Mouse (Mus musculus) MN1 (cell line): ENCODE measurements around the gene Zc3h12a.

Experiments used
- DNase-seq: peaks from one replicate; pipeline ENCODE4 v3.0.0-alpha.2; 2016; ENCODE audit warnings: low spot score

Gene Zc3h12a

DNA sequence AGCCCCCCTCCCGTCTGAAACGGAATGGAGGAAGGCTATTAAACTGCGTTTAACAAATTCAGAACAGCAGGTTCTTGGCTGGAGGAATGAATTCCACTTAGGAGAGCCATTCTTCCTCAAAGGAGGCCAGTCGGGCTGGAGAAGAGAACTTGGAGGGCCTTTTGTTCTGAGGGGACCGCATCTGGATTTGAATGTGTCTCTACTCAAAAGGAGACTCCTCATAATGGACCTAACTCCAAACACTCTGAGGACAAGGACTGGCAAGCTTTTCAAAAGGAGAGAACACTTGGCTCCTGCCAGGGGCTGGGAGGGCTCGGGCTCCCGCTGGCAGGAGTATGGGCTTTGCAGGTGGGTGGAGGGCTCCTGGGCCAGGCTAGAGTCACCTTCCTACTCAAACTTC is 17.0 kb upstream of the Zc3h12a start:
- DNase-seq, result no peak

DNA sequence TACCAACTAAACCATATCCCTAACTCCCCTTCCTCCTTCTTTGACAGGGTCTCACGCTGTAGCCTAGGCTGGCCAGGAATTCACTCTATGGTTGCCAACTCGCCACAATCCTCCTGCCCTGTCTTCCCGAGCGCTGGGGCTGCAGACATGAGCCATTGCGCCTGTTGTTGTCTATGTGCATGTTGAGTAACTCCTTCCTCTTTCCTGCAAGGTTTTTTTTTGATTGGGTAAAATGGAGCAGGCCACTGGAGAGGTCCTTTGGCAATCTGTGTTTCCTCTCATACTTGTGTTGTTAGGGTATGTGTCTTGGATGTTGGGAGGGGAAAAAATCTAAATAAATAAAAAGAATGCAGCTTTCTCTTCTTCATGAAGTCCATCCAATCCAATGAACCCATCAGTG is 16.6 kb upstream of the Zc3h12a start:
- DNase-seq, result no peak

DNA sequence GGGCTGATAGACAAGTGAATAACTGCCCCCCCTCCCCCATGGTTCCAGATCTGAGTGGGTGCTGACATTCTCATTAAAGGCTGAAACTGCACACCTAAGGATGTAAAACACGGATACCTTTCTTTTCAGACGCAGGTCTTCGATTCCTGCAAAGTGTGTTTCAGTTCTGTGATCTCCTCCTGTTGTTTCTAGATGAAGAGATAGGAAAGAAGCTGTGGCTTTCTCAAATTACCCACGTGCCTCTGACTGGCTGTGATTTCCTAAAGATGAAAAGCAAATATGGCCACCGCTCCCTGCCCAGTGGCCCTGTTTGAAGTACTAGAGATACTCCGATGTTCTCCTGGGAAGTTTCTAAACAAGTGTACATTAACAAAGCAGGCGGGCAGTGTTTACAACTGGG is 10.7 kb upstream of the Zc3h12a start:
- DNase-seq, result no peak

DNA sequence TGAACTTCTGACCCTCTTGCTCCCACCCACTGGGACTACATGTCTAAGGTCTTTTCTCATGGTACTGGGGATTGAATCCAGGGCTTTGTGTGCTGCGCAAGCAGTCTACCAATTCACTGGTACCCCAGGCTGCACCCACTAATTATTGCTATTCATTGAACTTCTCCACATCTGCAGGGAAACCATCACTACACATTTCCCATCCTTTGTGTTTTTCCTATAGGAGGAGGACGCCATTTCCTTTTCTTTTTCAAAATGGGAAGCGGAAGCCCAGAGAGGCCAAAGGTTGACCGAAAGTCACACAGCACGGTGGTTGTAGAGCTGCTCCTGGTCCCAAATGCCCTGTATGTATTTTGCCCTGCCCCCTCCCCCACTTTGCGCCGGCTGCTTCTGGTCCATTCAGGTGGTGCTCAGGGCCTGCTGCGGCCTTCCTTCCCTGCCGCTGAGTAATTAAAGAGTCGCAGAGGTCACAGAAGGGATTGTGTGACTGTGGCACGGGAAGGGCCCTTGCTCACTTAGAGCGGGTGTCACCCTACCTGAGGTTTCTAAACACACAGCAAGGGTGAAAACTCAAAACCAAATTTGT is 8.8 kb upstream of the Zc3h12a start:
- no peak for DNase-seq

DNA sequence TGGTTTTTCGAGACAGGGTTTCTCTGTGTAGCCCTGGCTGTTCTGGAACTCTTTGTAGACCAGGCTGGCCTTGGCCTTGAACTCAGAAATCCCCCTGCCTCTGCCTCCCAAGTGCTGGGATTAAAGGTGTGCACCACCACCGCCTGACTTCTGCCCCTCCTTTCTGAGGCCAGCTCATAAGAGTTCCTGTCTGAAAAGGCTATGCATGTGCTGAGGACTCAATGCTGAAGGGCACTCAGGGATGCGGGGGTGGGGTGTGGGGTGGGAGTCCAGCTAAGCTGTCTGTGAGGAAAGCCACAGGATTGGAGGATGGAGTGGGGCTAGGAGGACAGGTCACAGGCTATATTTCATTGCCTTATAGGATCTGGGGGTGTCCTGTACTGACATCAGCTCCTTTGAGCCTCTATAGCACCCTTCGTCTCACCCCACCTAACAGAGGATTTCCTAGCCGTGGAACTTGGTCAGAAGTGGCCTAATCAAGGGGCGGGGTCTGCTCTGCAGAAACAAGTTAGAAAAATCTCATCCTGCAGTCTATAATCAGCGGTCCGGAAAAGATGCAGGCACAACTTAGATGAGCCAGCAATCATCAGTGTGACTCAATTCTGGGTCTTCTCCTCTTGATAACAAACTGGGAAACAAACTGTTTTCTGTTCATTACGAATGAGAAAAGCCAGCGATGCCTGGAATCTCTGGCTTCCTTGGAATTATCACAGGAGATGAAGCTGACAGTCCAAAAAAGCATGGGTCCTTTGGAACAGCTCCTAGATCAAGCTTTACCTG is 7.6 kb upstream of the Zc3h12a start:
- no peak for DNase-seq

DNA sequence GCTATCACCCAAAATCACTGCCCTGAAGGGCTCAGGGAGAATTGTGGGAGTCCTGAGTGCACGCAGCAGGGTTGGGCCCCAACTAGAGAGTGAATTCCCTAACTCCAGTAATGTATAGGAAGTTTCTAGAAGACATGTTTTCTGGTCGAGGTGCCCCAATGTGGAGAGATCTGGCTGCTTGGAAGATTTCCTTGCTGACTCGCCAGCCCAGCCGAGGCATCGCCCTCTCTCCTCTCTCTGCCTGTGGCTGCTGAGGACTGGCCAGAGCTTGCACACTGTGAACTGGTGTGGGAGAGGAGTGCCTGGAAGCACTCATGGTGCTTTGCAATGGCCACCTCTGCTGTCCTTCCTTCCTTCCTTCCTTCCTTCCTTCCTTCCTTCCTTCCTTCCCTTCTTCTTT is 7.0 kb upstream of the Zc3h12a start:
- DNase-seq, result no peak

DNA sequence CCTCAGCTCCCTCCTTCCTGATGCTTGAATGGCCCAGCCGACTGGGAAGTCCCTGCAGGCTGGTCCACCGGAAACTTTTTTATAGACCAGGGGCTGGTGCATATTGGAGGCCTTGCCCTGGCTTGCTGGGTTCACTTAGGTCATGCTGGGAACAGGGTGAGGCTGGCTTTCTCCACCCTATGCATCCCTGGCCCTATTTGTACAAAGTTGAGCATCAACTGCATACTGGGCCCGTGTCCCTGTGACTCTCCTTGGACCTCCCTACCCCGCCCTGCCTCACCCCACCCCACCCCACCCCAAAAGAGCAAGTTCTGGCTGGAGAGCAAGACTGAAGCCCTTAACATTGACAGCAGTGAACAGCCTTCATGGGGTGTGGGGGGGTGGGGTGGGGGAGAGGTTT is 6.6 kb upstream of the Zc3h12a start:
- DNase-seq, result no peak

DNA sequence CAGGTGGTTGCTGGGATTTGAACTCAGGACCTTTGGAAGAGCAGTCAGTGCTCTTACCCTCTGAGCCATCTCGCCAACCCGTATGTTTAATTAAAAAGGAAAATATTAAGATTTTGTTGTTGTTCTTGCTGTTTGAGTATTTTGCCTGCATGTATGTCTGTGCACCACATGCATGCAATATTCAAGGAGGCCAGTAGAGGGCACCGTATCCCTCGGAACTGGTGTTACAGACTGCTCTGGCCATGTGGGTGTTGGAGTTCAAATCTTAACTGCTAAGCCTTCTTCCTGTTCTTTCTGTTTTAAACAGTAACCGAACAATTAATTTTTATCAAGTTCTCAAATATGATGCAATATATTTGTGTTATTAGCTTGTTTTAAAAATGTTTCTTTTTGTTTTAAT is 4.8 kb upstream of the Zc3h12a start:
- DNase-seq, result peak; percentile 52

DNA sequence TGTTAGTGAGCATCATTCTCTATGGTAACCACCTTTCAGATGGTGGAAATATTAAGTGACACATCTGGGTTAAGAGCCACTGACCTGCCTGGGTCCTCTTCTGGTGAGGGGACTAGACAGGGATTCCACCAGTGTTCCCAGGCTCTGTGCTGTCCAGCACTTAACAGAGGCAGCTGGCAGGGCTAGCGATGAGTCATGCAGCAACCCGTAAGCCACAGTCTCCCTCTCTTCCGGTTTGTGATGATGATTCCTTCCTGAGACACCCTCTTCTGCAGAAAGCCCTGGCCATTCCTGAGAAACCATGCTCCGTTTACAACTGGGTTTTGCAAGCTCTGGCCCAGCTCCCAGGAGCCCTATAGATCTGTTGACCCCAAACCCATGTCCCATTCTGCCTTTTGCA is 3.9 kb upstream of the Zc3h12a start:
- DNase-seq, result peak; percentile 66

DNA sequence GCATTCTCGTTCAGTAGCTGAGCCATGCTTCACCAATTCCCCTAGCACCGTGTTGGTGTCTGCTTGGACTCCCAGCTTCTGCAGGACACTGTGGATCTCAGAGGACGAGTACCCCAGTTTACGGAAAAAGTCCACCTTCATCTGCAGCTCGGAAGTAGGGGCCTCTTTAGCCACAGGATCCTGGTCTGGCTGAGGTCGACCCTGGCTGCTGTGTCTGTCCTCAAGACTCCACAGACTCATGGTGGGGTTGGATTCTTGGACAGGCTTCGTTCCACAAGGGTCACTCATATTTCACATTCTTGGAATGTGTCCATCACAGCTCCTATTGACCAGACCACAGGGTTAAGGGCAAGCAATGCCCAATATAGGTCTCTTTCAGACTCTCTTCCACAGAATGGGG is 879 bp downstream of the Zc3h12a start:
- no peak for DNase-seq

DNA sequence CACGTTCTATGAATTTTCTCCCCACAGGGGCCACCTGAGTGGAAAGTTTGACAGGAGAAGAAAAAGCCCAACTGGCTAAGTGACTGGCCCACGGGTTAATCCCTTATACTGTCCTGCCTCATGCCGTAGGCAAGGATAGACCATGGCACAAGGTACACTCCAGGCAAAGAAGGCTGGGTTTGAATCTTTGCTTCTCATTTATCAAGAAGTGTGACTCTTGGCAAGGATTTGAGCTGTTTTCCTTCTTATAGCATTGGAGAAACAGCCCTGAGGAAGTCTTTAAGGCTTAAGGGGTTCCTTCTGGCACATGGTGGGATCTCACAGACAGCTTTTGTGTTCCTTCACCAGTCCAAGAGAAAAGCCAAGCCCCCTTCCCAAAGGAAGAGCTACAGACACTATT is 1.5 kb downstream of the Zc3h12a start:
- no peak for DNase-seq

DNA sequence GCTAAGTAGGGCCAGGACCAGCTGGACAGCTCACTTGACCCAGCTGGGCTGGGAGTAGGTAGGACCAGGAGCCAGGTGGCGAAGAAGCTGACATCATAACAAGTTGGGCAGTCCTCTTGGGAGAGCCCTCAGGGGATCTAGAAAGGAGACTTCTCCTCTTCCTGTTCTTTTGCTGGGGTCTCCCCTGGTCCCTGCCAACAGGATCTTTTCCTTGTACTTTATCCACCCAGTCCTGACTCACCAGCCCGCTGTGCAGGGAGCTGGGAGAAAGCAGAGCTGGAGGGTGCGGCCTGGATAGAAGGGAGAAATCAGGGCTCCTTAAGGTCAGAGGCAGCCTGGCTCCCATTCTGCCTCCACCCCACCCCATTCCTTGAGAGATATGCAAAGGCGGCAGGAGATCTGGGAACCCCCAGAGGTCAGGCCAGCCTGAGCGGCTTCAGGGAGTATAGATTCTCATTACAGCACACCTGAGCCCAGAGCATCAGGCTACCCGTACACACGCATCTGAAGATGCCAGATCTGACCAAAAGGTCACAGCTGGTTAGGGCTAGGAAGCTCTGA is 2.2 kb downstream of the Zc3h12a start:
- DNase-seq, result no peak

DNA sequence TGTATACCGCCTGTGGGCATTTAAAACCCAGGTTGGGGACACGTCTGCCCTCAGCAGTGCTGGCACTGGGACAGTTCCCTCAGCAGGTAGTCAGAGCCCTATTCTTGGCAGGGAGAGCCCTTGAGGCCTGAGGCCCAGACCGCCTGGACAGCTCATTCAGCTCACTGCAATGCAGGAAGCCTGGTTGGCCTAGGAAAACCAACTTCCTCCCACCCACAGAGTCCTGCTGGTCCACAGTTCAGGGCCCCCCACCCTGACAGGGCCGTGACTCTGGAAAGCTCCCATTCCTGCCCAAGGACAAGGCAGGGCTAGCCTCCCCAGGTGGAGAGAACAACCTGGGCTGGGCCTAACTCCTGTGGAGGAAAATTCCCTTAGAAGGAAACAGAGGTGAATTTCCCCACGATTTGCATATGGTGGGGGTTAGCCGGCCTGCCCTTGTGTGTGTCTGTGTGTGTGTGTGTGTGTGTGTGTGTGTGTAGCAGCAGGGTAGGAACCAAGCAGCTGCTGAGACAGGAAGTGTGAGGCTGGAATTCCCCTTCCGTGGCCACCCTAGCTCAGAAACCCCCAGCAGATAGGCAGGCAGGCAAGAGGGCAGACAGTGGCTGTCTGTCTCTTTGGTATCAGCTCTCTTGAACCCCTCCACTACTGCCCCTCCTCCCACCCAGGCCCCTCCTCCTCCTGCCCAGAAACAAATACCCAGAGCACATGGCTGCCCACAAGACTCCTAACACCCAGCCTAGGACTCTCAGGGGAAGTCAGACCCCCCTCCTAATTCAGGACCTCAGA is 3.0 kb downstream of the Zc3h12a start:
- no peak for DNase-seq

DNA sequence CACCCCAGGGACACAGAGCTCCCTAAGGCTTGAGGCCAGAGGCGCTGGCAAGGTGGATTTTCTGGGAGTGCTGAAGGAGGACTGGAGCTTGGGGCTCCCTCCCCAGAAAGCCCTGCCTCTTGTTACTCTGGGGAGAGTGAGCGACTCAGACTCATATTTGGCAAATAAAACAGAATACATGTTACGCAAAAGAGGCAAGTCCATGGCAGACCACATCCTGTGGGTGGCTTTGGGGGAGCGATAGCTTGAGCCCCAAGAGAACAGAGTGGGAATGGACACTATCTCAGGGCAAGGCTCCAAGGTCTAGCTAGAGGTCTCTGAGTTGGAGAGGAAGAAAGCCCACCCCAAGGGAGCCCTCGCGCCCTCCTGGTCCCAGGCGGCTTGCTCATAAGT is 4.4 kb downstream of the Zc3h12a start:
- no peak for DNase-seq

DNA sequence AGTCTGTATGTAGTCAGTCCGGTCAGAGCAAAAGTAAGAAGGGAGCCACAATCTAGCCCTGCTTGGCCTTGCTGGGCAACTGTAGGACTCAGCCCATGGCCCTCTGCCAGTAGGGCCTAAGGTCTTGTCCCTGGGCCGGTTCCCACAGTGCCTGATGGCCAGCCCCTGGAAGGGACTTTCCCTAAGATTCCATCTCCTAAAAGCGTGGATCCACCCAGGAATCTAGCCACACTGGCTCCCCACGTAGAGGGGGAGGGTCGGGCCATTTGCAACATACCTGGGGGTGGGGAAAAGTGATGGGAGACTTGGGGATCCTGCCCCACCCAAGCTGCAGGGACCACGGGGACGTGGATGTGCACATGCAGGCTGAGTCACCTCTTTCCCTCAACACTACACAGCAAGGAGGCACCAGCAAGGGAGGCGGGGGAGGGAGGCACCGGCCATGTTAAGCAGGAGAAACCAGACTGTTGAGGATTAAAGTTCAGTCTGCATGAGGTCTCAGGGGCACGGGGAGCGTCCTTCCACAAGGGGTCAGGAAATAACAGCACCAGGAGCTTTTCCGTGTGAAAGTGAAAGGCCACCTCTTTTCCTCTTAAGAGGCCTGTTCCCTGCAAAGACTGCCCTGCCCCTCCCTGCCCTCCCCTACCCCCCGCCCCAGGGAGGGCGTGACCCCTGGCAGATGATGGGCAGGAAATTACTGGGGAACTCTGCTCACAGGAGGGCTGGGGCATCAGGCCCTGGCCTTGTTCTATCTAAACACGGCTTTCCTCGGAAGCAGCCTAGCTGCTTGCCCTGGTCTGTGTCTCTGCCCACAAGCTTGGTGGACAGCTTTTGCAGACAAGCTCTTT is 5.0 kb downstream of the Zc3h12a start:
- peak; percentile 59 for DNase-seq

DNA sequence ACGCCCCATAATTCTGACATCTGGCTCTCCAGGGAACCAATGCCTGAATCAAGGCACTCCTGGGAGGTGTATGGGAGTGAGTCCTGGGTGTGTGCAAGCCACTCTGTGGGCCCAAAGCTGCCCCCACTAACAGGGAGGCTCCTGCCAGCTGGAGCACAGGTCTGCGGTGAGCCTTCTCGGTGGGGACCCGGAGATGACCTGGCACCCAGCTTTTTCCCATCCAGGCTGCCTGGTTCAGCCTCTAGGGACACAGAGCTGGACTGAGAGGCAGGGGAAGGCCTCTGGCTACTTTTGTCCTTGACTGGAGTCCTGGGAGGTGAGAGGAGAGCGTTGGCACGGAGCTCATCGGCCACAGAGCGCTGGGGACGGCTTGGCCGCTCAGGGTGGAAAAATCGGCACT is 7.9 kb downstream of the Zc3h12a start:
- no peak for DNase-seq

DNA sequence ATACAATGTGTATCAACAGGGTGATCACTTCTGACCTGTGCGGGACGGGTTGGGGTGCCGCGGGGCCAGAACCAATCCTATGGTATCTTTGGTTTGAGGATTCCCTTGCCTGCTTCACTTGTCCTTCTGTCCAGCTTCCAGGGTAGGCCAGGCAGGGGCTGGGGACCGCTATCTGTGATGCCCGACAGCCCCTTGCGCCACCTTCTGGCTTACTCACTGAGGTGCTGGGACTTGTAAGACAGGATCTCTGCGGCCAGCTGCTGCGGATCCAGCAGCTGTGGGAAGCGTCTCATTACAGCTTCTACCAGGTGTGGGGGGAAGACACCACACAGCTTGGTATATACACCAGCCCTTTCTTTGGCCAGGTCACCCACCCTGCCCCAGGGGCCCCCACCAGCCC is 8.6 kb downstream of the Zc3h12a start:
- no peak for DNase-seq

DNA sequence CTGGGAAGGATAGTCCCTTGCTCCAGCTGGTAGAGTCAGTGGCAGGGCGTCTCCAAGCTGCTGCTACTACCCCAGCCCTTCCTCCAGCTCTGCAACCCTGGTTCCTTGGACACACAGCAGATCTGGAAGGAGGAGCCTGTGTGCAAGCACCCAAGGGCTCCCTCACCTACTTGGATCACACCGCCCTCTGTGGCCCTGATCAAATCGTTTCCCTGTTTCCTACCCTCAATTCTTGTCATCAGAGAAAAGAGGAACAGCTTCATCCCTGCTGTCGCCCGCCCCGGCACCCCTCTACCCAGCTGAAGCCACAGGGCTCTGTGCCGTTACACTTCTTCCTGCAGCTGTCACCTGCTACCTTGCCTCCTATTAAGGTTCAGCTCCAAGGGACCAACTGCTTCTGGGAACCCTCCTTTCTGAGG is 9.7 kb downstream of the Zc3h12a start:
- no peak for DNase-seq

DNA sequence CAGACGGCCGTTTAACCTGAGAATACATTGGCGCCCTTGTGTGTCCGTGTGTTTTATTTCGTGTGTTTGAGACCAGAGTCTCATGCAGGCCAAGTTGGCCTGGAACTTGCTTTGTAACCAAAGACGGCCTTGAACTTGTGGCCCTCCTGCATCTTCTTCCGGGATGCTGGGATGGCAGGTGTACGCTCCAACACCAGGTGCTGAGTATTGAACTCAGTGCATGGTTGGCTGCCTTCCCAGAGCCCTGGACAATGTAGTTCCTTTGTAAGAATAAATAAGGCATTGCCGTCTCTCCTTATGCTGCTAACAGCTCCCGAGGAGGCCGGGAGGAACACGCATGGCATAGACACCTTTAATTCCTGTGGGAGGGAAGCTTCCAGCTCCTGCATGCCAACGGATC is 10.7 kb downstream of the Zc3h12a start:
- DNase-seq, result no peak

DNA sequence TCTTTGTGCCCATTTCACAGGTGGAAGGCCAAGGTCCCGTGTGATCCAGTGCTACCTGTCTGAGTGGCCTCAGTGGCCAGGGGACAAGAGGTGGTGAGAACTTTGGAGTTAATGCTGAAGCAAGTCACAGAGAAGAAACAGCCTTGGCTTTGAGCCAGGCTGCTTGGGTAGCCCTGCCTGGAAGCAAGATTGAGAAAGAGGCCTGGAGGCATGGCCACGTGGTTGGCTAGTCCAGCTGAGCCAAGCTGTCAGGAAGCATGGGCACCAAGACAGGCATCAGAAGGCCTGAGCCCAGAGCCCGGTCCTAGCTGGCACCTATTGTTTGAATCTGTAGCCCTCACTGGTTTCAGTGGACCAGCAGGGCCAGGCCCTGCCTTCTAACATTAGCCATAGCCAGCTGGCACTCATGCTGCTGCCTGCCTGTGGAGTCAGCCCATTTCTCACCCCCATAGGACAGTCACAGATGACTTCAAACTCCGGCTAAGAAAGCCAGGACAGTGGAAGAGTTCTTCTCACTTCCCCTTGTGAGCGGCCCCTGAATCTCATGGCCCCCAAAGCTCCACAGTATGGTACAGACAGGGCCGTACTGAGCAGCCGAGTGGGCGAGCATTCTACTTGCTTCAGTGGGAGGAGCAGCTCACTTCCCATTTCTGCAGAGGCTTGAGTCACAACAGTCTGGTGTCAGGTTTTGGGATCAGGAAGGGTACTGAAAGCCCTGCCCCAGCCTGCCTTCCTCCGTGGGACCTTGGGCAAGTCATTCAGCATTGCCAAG is 11.4 kb downstream of the Zc3h12a start:
- DNase-seq, result peak; percentile 66

DNA sequence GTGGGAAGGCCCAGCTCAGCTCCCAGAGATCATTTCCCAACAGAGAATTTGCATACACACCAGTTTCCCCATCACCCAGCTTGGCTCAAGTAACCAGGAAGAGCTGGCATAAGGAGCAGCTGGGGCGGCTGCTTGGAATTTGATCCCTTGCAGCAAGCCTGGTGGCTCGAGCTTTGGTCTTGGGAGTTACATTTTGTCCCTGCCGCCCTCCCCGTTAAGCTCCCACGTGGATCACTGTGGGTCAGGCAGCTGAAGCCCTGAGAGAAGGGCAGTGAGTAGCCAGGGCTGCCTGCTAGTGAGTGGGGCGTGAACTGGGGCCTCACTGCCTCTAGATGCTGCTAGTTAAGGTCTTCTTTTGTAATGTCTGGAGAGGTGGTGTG is 11.9 kb downstream of the Zc3h12a start:
- peak; percentile 29 for DNase-seq
